Mouse (Mus musculus) lung, postnatal 0 days (tissue): Measurements from ENCODE around the gene Neurod4. TPM values are rescaled to one million over a fixed set of nuclear protein-coding genes. Genes with fewer than 3 reads are reported as not detected.

Experiments used
- ATAC-seq: fragments of 200-750 bp; cut with Nextera tagmentation; 2 replicates; pipeline ENCODE4 v1.8.0; 2017; ENCODE audit warnings: moderate library complexity
- DNase-seq: peaks from one replicate; pipeline ENCODE4 v3.0.0-alpha.2; 2016; ENCODE audit warnings: low spot score
- H3K27ac ChIP-seq: fragments of 300-500 bp; sonication (generic); 2 replicates; pipeline ENCODE4 v1.5.1; 2014; ENCODE audit warnings: antibody characterized with exemption, mild to moderate bottlenecking, low read length, mixed read lengths
- H3K27me3 ChIP-seq: fragments of 300-500 bp; sonication (generic); replicated peaks from 2 replicates; pipeline ENCODE4 v1.6.1; 2014; ENCODE audit warnings: low read length, mixed read lengths; ENCODE audit not compliant: insufficient read depth
- H3K36me3 ChIP-seq: fragments of 300-500 bp; sonication (generic); 2 replicates; pipeline ENCODE4 v1.6.1; 2014; ENCODE audit warnings: low read length, mixed read lengths; ENCODE audit not compliant: insufficient read depth
- H3K4me1 ChIP-seq: fragments of 300-500 bp; sonication (generic); 2 replicates; pipeline ENCODE4 v1.6.1; 2014; ENCODE audit warnings: antibody characterized with exemption, low read depth, low read length, mixed read lengths; ENCODE audit not compliant: insufficient read depth
- H3K4me2 ChIP-seq: fragments of 300-500 bp; sonication (generic); replicated peaks from 2 replicates; pipeline ENCODE4 v1.6.1; 2014; ENCODE audit warnings: low read depth, mild to moderate bottlenecking, low read length, moderate library complexity, mixed read lengths
- H3K4me3 ChIP-seq: fragments of 300-500 bp; sonication (generic); 2 replicates; pipeline ENCODE4 v1.5.1; 2014; ENCODE audit warnings: low read depth, low read length
- H3K9ac ChIP-seq: fragments of 300-500 bp; sonication (generic); replicated peaks from 2 replicates; pipeline ENCODE4 v1.6.1; 2014; ENCODE audit warnings: low read depth, mild to moderate bottlenecking
- H3K9me3 ChIP-seq: fragments of 300-500 bp; sonication (generic); 2 replicates; pipeline ENCODE4 v1.6.1; 2016; ENCODE audit warnings: low read length, mixed read lengths
- CTCF ChIP-seq: IDR thresholded peaks from 2 replicates; pipeline ENCODE4 v1.5.1; 2016; ENCODE audit warnings: antibody characterized with exemption, mild to moderate bottlenecking
- EP300 ChIP-seq: IDR thresholded peaks from 2 replicates; pipeline ENCODE4 v1.6.1; 2016; ENCODE audit warnings: antibody characterized with exemption, mild to moderate bottlenecking, control low read depth
- WGBS: fragments of 180-500 bp; shearing (Covaris S2); extraction: QIAGEN DNeasy Blood & Tissue Kit; methylation state at CpG from one replicate; pipeline ENCODE4 v1.1.7; 2014; 5-methylcytosine and 5-hydroxymethylcytosine counted together
- polyA plus RNA-seq: library from polyadenylated mRNA; unstranded; fragments of >200 nt; fragmentation: Nextera tagmentation; extraction: Ambion mirVana; gene quantifications from 2 replicates; pipeline ENCODE4 v1.2.1, GENCODE M21; 2015

The Neurod4 gene
- polyA plus RNA-seq, 1 experiment from 2014 or later: not detected

- Histone ChIP-seq H3K4me1 (no peaks in the 10 kb centered on the region), H3K9me3 (no peaks in the 10 kb centered on the region), H3K4me2 (no peak overlapping the region), H3K27me3 (no peaks in the 10 kb centered on the region), H3K36me3 (no peaks in the 10 kb centered on the region), H3K4me3 (no peak overlapping the region), H3K9ac (no peak overlapping the region), H3K27ac (no peak overlapping the region)
- no peak for DNase-seq
- no peak for ATAC-seq
- WGBS: 64% methylated on average over 3 of the region's 3 CpGs
- TF ChIP-seq CTCF: no peak
- TF ChIP-seq EP300: no peak
Observed at GRCm38 (mm10) chr10:130225034-130225433, 55.0 kb downstream of the Neurod4 start.

Other genes starting within 250 kb of the Neurod4 start
- not detected in 2 replicates for gene Olfr821, start 249.9 kb downstream of the Neurod4 start, polyA plus RNA-seq
- gene Olfr822, start 209.0 kb downstream of the Neurod4 start, polyA plus RNA-seq: not detected in 2 replicates
- not detected in 2 replicates for gene Olfr823, start 164.9 kb downstream of the Neurod4 start, polyA plus RNA-seq
- not detected in 2 replicates for gene Olfr824, start 150.2 kb downstream of the Neurod4 start, polyA plus RNA-seq
- not detected in 2 replicates for gene Olfr825, start 113.5 kb downstream of the Neurod4 start, polyA plus RNA-seq
- not detected in 2 replicates for gene Olfr826, start 96.1 kb downstream of the Neurod4 start, polyA plus RNA-seq
- not detected in 2 replicates for gene Olfr827, start 65.8 kb downstream of the Neurod4 start, polyA plus RNA-seq
- 0.35 and 0.68 TPM in 2 replicates for gene Tespa1, start 42.6 kb upstream of the Neurod4 start, polyA plus RNA-seq
- gene Vmn2r84, start 114.1 kb upstream of the Neurod4 start, polyA plus RNA-seq: not detected in 2 replicates
- not detected in 2 replicates for gene Vmn2r85, start 149.5 kb upstream of the Neurod4 start, polyA plus RNA-seq
- gene Vmn2r86, start 175.8 kb upstream of the Neurod4 start, polyA plus RNA-seq: not detected in 2 replicates
- not detected in 2 replicates for gene Vmn2r87, start 217.2 kb upstream of the Neurod4 start, polyA plus RNA-seq